Mouse (Mus musculus) hindbrain, embryonic 11.5 days (tissue): ENCODE results near the gene Zbtb1. TPM values are rescaled to one million over a fixed set of nuclear protein-coding genes. Genes with fewer than 3 reads are reported as not detected.
"Not testable (repeated sequence)": the region's sequence is repeated elsewhere in the genome, so short reads cannot be mapped to it uniquely, and the experiment has no call there.

Experiments used
- ATAC-seq: fragments of 200-750 bp; cut with Nextera tagmentation; 2 replicates; pipeline ENCODE4 v1.8.0; 2017; ENCODE audit warnings: mild to moderate bottlenecking, moderate TSS enrichment, moderate library complexity; ENCODE audit not compliant: low FRiP score
- DNase-seq: peaks from one replicate; pipeline ENCODE4 v3.0.0-alpha.2; 2015; ENCODE audit warnings: low spot score
- H3K27ac ChIP-seq: fragments of 300-500 bp; sonication (generic); 2 replicates; pipeline ENCODE4 v1.5.1; 2014; ENCODE audit warnings: mild to moderate bottlenecking, low read depth, low read length
- H3K27me3 ChIP-seq: fragments of 300-500 bp; sonication (generic); 2 replicates; pipeline ENCODE4 v1.6.1; 2014; ENCODE audit warnings: mild to moderate bottlenecking, low read length, moderate library complexity, mixed read lengths; ENCODE audit not compliant: control insufficient read depth, insufficient read depth
- H3K36me3 ChIP-seq: fragments of 300-500 bp; sonication (generic); 2 replicates; pipeline ENCODE4 v1.6.1; 2014; ENCODE audit warnings: mild to moderate bottlenecking, low read length, moderate library complexity, mixed read lengths; ENCODE audit not compliant: control insufficient read depth, insufficient read depth
- H3K4me1 ChIP-seq: fragments of 300-500 bp; sonication (generic); replicated peaks from 2 replicates; pipeline ENCODE4 v1.6.1; 2014; ENCODE audit warnings: low read length, mixed read lengths; ENCODE audit not compliant: control insufficient read depth, insufficient read depth
- H3K4me2 ChIP-seq: fragments of 300-500 bp; sonication (generic); replicated peaks from 2 replicates; pipeline ENCODE4 v1.6.1; 2014; ENCODE audit warnings: mild to moderate bottlenecking, low read depth, low read length
- H3K4me3 ChIP-seq: fragments of 300-500 bp; sonication (generic); 2 replicates; pipeline ENCODE4 v1.5.1; 2014; ENCODE audit warnings: low read depth, low read length
- H3K9ac ChIP-seq: fragments of 300-500 bp; sonication (generic); 2 replicates; pipeline ENCODE4 v1.6.1; 2014; ENCODE audit warnings: low read depth, low read length
- H3K9me3 ChIP-seq: fragments of 300-500 bp; sonication (generic); 2 replicates; pipeline ENCODE4 v1.6.1; 2016; ENCODE audit warnings: low read length; ENCODE audit not compliant: control insufficient read depth
- WGBS: fragments of 180-500 bp; shearing (Covaris S2); extraction: QIAGEN DNeasy Blood & Tissue Kit; methylation state at CpG from one replicate; pipeline ENCODE4 v1.1.7; 2014; 5-methylcytosine and 5-hydroxymethylcytosine counted together
- polyA plus RNA-seq: library from polyadenylated mRNA; unstranded; fragments of >200 nt; fragmentation: Nextera tagmentation; extraction: Ambion mirVana; gene quantifications from 2 replicates; pipeline ENCODE4 v1.2.1, GENCODE M21; 2014

Gene Zbtb1
- polyA plus RNA-seq, 1 experiment from 2014 or later, result 8.2 TPM

DNA sequence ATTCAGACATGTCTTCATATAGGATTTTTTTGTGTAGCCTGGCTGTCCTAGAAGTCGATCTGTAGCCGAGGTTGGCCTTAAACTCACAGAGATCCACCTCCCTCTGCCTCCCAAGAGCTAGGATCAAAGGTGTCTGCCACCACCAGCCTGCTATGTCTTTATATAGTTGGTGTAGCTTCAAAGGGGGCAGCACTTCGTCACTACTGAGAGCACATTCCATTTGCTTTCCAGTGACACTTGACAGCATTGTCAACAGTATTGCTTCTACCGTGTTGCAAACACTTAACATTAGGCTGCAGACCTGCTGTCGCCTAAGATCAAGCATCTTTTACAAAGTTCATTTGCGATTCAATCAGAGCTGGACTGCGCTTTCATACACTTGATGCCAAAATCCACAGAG is 64.0 kb downstream of the Zbtb1 start:
- Histone ChIP-seq H3K27ac (no peak overlapping the region), H3K4me1 (no peaks in the 10 kb centered on the region), H3K4me3 (no peak overlapping the region), H3K9ac (no peak overlapping the region), H3K36me3 (no peaks in the 10 kb centered on the region), H3K27me3 (no peaks in the 10 kb centered on the region), H3K4me2 (no peak overlapping the region), H3K9me3 (no peaks in the 10 kb centered on the region)
- no peak for ATAC-seq
- DNase-seq, result no peak
- 39% methylated on average over 7 of the region's 7 CpGs for WGBS

- Histone ChIP-seq H3K27me3 (no peaks in the 10 kb centered on the region), H3K9ac (peak overlapping the region; percentile 34; the same call in 1 of the 2 replicates), H3K27ac (no peak overlapping the region), H3K36me3 (no peaks in the 10 kb centered on the region), H3K4me2 (peak overlapping the region; percentile 54), H3K9me3 (no peaks in the 10 kb centered on the region), H3K4me1 (no peaks in the 10 kb centered on the region), H3K4me3 (peak overlapping the region; percentile 23)
- ATAC-seq (no peak), DNase-seq (no peak)
- WGBS, result 3% methylated on average over 17 of the region's 17 CpGs
Observed at GRCm38 (mm10) chr12:76435084-76435483, 65.0 kb downstream of the Zbtb1 start.

GRCm38 (mm10) chr12:76435549-76435948 is 65.5 kb downstream of the Zbtb1 start:
- 40% methylated on average over 8 of the region's 8 CpGs for WGBS
- Histone ChIP-seq H3K9me3 (no peaks in the 10 kb centered on the region), H3K4me1 (no peaks in the 10 kb centered on the region), H3K36me3 (no peaks in the 10 kb centered on the region), H3K4me3 (no peak overlapping the region), H3K9ac (no peak overlapping the region), H3K4me2 (no peak overlapping the region), H3K27me3 (no peaks in the 10 kb centered on the region), H3K27ac (no peak overlapping the region)
- DNase-seq, result no peak
- ATAC-seq, result no peak

DNA sequence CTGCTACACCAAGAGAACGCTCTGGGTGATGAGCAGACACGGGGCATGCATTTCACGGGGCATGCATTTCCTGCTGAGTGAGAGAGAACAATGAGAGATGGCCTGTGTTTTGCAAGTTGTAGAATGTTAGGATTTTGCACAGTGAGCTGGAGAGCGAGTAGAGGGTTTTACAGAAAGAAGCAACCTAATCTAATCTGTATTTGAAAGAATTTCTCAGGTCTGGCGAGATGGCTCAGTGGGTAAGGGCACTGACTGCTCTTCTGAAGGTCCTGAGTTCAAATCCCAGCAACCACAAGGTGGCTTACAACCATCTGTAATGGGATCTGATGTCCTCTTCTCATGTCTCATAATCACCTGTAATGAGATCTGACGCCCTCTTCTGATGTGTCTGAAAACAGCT is 73.4 kb downstream of the Zbtb1 start:
- not testable (repeated sequence) for H3K9me3 ChIP-seq, H3K4me1 ChIP-seq, DNase-seq, H3K27ac ChIP-seq, H3K4me2 ChIP-seq, ATAC-seq, H3K9ac ChIP-seq, H3K36me3 ChIP-seq, H3K27me3 ChIP-seq, H3K4me3 ChIP-seq
- 79% methylated on average over 6 of the region's 6 CpGs for WGBS

GRCm38 (mm10) chr12:76444359-76444772 is 74.3 kb downstream of the Zbtb1 start:
- no peaks in the 10 kb centered on the region for H3K9me3 ChIP-seq
- DNase-seq (no peak), ATAC-seq (no peak)
- no peaks in the 10 kb centered on the region for H3K4me1 ChIP-seq
- H3K27me3 ChIP-seq, result no peaks in the 10 kb centered on the region
- no peak overlapping the region for H3K27ac ChIP-seq
- WGBS, result 61% methylated on average over 10 of the region's 10 CpGs
- no peak overlapping the region for H3K4me2 ChIP-seq
- no peaks in the 10 kb centered on the region for H3K36me3 ChIP-seq
- H3K4me3 ChIP-seq, result no peak overlapping the region
- H3K9ac ChIP-seq, result no peak overlapping the region

DNA sequence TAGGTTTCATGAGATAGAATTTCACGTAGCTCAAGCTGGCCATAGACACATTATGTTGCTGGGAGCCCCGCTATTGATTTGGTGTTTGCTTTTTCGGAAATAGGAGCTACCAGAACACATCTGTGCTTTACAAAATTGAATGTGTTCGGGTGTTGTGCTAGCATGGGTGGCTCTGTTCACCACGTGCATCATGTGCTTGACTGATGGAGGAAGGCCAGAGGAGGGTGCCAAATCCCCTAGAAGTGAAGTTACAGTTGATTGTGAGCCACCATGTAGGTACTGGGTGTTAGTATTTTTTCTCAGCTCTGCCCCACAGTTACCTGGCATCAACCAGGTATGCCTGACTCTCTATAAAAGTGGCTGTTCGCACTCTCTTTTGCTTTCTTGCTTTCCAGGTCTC is 74.8 kb downstream of the Zbtb1 start:
- H3K9ac ChIP-seq, result no peak overlapping the region
- DNase-seq (no peak), ATAC-seq (no peak)
- 80% methylated on average over 6 of the region's 6 CpGs for WGBS
- H3K4me3 ChIP-seq, result no peak overlapping the region
- no peaks in the 10 kb centered on the region for H3K27me3 ChIP-seq
- H3K4me1 ChIP-seq, result no peaks in the 10 kb centered on the region
- H3K9me3 ChIP-seq, result no peaks in the 10 kb centered on the region
- no peak overlapping the region for H3K27ac ChIP-seq
- H3K36me3 ChIP-seq, result no peaks in the 10 kb centered on the region
- H3K4me2 ChIP-seq, result no peak overlapping the region

- no peak overlapping the region for H3K4me3 ChIP-seq
- H3K4me1 ChIP-seq, result no peaks in the 10 kb centered on the region
- DNase-seq (no peak), ATAC-seq (no peak)
- 84% methylated on average over 11 of the region's 11 CpGs for WGBS
- no peak overlapping the region for H3K9ac ChIP-seq
- H3K4me2 ChIP-seq, result no peak overlapping the region
- H3K9me3 ChIP-seq, result no peaks in the 10 kb centered on the region
- no peak overlapping the region for H3K27ac ChIP-seq
- H3K36me3 ChIP-seq, result no peaks in the 10 kb centered on the region
- no peaks in the 10 kb centered on the region for H3K27me3 ChIP-seq
Observed at GRCm38 (mm10) chr12:76446201-76446600, 76.1 kb downstream of the Zbtb1 start.

Other genes with a start within 250 kb of the Zbtb1 start
- gene Esr2, start 193.0 kb upstream of the Zbtb1 start, polyA plus RNA-seq, result 0.17 and 0.26 TPM in 2 replicates
- gene Tex21, start 123.5 kb upstream of the Zbtb1 start, polyA plus RNA-seq, result not detected in 2 replicates
- gene Mthfd1, start 115.0 kb upstream of the Zbtb1 start, polyA plus RNA-seq, result 49.5 and 54.4 TPM in 2 replicates
- gene Akap5, start 45.4 kb upstream of the Zbtb1 start, polyA plus RNA-seq, result 4.0 and 5.4 TPM in 2 replicates
- 19.2 and 19.7 TPM in 2 replicates for gene Zbtb25, start 664 bp upstream of the Zbtb1 start, polyA plus RNA-seq
- gene Hspa2, start 33.9 kb downstream of the Zbtb1 start, polyA plus RNA-seq, result 8.1 and 11.2 TPM in 2 replicates
- 1.9 and 2.3 TPM in 2 replicates for gene Ppp1r36, start 47.3 kb downstream of the Zbtb1 start, polyA plus RNA-seq
- 1.9 and 2.1 TPM in 2 replicates for gene Plekhg3, start 160.6 kb downstream of the Zbtb1 start, polyA plus RNA-seq